Mouse (Mus musculus) kidney, postnatal 10 days (tissue): ENCODE data around the gene Ndc1.

Experiments
- DNase-seq: peaks from one replicate; pipeline ENCODE4 v3.0.0; 2021; ENCODE audit warnings: mixed read lengths

The Ndc1 gene

GRCm38 (mm10) chr4:107443621-107444020, 76.0 kb downstream of the Ndc1 start:
- no peak for DNase-seq

GRCm38 (mm10) chr4:107448481-107448880, 80.9 kb downstream of the Ndc1 start:
- peak; percentile 59 for DNase-seq

GRCm38 (mm10) chr4:107449519-107449918, 81.9 kb downstream of the Ndc1 start:
- DNase-seq: no peak

- peak; percentile 27 for DNase-seq
Observed at GRCm38 (mm10) chr4:107452266-107453015, 84.9 kb downstream of the Ndc1 start.

- peak; percentile 95 for DNase-seq
Observed at GRCm38 (mm10) chr4:107453141-107453984, 85.8 kb downstream of the Ndc1 start.

- DNase-seq: no peak
Observed at GRCm38 (mm10) chr4:107457602-107458001, 90.0 kb downstream of the Ndc1 start.

GRCm38 (mm10) chr4:107458907-107459306, 91.3 kb downstream of the Ndc1 start:
- no peak for DNase-seq

- DNase-seq: no peak
Observed at GRCm38 (mm10) chr4:107459461-107459860, 91.9 kb downstream of the Ndc1 start.

GRCm38 (mm10) chr4:107460468-107460867, 92.9 kb downstream of the Ndc1 start:
- DNase-seq: no peak
